9 mouse cellular contexts compared by ENCODE assay signal in the genomic region with DNA sequence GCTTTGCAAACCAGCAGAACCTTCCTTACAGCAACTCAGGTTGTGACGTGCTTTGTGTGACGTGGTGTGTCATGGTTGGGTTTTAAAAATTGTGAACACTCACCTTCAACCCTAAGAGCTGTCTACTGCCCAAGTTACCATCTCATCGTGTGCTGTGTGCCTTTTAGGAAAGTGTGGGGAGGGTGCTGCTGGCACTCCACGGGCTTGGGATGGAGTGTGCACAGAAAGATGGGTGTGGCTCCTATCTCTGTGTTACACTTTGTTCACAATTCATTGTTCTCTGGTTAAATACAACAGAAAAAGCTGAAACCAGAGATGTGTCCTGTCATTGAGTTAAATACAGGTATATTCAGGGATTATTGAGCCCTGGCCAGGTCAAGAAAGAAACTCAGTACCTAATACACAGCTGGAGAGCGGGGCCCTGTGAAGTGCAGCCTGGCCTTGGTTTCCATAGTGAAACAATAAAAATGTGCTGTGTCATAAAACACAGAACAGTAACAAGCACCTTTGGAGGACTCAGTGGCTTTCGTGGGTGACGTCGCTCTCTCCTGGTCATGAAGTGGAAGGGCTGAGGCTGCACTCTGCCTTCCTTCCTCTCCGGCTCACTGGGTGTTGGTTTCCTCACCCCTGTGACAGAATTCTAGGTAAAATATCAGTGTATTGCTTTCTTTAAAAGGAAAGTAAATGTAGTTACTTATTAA. TPM values are rescaled to one million over a fixed set of nuclear protein-coding genes. Genes with fewer than 3 reads are reported as not detected.
DNase-seq lines count a peak whose midpoint lies in the region; ATAC-seq and TF ChIP-seq lines count a peak whose summit lies in the region.
"Had no signal": no experiment of that assay in that cellular context is flagged by ENCODE, and none has a peak within 500 bp of the region (broad histone marks: within the 10 kb centered on the region; RNA-seq: fewer than 3 reads in every experiment).

No protein-coding gene starts in this region.

- peak; percentile 94 for ATAC-seq in intestine, embryonic 15.5 days

- H3K4me2 ChIP-seq in intestine, embryonic 15.5 days (replicated peaks), result no peak overlapping the region

- no peaks in the 10 kb centered on the region for H3K36me3 ChIP-seq in intestine, embryonic 15.5 days

- H3K9me3 ChIP-seq in intestine, embryonic 15.5 days, result no peaks in the 10 kb centered on the region

- no peak overlapping the region for H3K4me3 ChIP-seq in intestine, embryonic 15.5 days (replicated peaks)
- H3K4me3 ChIP-seq in cerebellum, adult 2 months (replicated peaks; ENCODE audit: insufficient read depth, low read depth, low read length), result no peak overlapping the region

- H3K4me1 ChIP-seq in intestine, embryonic 15.5 days (replicated peaks), result peaks cover 6% of the 10 kb centered on the region
- H3K4me1 ChIP-seq in cerebellum, adult 2 months (ENCODE audit: control insufficient read depth, insufficient read depth, low read length), result peaks cover 4% of the 10 kb centered on the region

- H3K27ac ChIP-seq in intestine, embryonic 15.5 days, result 0 out of 2 replicates have a peak overlapping the region, but pooled peaks have one; percentile 11
- no peak overlapping the region for H3K27ac ChIP-seq in cerebellum, adult 2 months (ENCODE audit: insufficient read depth, low read length)

- DNase-seq in adrenal gland, adult (ENCODE audit: inconsistent age in 2 of 2, low spot score in 1 of 2), result peak; percentile 64 to 86
- no peak for DNase-seq in adrenal gland, postnatal 4 days (ENCODE audit: low spot score in 2 of 2)
- DNase-seq in MN1 (ENCODE audit: low spot score), result peak; percentile 47
- peak; percentile 59 for DNase-seq in lung, postnatal 25 days (ENCODE audit: low spot score)
- DNase-seq in frontal cortex, postnatal 14 days (ENCODE audit: low spot score in 2 of 2), result no peak
- DNase-seq in cerebellum, adult 2 months, result no peak
- no peak for DNase-seq in layer of hippocampus, adult 8-10 months (ENCODE audit: low spot score in 2 of 2)
- DNase-seq: thymus, adult 2 months had no signal

- no peak for TF ChIP-seq CTCF in cerebellum, adult 2 months (IDR thresholded peaks at IDR 0.05; ENCODE audit: borderline replicate concordance, insufficient read depth, low read depth, low read length)

- H3K9ac ChIP-seq in intestine, embryonic 15.5 days, result no peak overlapping the region

- TF ChIP-seq POLR2A in cerebellum, adult 2 months (IDR thresholded peaks at IDR 0.05; ENCODE audit: borderline replicate concordance, insufficient read depth, low read length), result no peak

- 58% methylated on average over 9 of the region's 9 CpGs for WGBS in intestine, embryonic 15.5 days
- WGBS in cerebellum, adult 2 months, result 88% methylated on average over 9 of the region's 9 CpGs

- no peaks in the 10 kb centered on the region for H3K27me3 ChIP-seq in intestine, embryonic 15.5 days (replicated peaks)
- no peaks in the 10 kb centered on the region for H3K27me3 ChIP-seq in cerebellum, adult 2 months (ENCODE audit: control insufficient read depth, insufficient read depth, low read length)

RNA-seq across cellular contexts. Expression of a gene that starts 42.2 kb away (rescaled TPM):
- total RNA-seq in adrenal gland, postnatal 4 days (2021), result 10 to 100 TPM; 51.4 to 67.5 TPM
- polyA plus RNA-seq in intestine, embryonic 15.5 days (2015; fragmentation: Nextera tagmentation; extraction: Ambion mirVana), result 40.8 and 43.2 TPM in 2 replicates
- polyA plus RNA-seq in cerebellum, adult 2 months (2012; rRNA removed), result 118 and 121 TPM in 2 replicates
- 100 to 1,000 TPM in 2 of 4 experiments, 10 to 100 TPM in 2; 92.0 to 111 (median 99.5) TPM for total RNA-seq in layer of hippocampus, adult 8-10 months (2022)

Comparison
In these comparisons a context has a peak if more than half of its experiments do, and no peak if none do; other contexts are left out.
1. DNase-seq: peak in adrenal gland, adult (2 of 2), MN1 (single experiment) and lung, postnatal 25 days (single experiment); none in adrenal gland, postnatal 4 days (0 of 2), frontal cortex, postnatal 14 days (0 of 2), cerebellum, adult 2 months (0 of 2) and layer of hippocampus, adult 8-10 months (0 of 2).